Mouse (Mus musculus): ENCODE results near the gene Sema3f. TPM values are rescaled to one million over a fixed set of nuclear protein-coding genes. Genes with fewer than 3 reads are reported as not detected.
A peak's percentile ranks its signal among the peaks of the same experiment; 100 is the strongest.

Sema3f gene
- polyA plus RNA-seq, 1 experiment from 2014 or later: 3.9 TPM

- peak; percentile 27; the same call in 1 of the 2 replicates for ATAC-seq
- no peaks in the 10 kb centered on the region for H3K9me3 ChIP-seq (ENCODE audit: control insufficient read depth)
- H3K27me3 ChIP-seq (replicated peaks; ENCODE audit: control insufficient read depth, insufficient read depth, low read length): no peaks in the 10 kb centered on the region
- H3K4me1 ChIP-seq (replicated peaks; ENCODE audit: control insufficient read depth, insufficient read depth, low read length): peaks cover 13% of the 10 kb centered on the region; the same call in 1 of the 2 replicates
- WGBS: 39% methylated on average over 12 of the region's 12 CpGs
- peaks cover 8% of the 10 kb centered on the region; the same call in 1 of the 2 replicates for H3K36me3 ChIP-seq (ENCODE audit: control insufficient read depth, insufficient read depth)
- no peak overlapping the region for H3K4me2 ChIP-seq (replicated peaks; ENCODE audit: low read depth)
- no peak for TF ChIP-seq CTCF (IDR thresholded peaks at IDR 0.05; ENCODE audit: low read depth)
- no peak overlapping the region for H3K4me3 ChIP-seq (ENCODE audit: low read depth, low read length)
- no peak overlapping the region for H3K27ac ChIP-seq (ENCODE audit: low read depth, low read length)
- no peak overlapping the region for H3K9ac ChIP-seq (ENCODE audit: low read depth, low read length)
Measured at GRCm38 (mm10) chr9:107701594-107701993, 8.7 kb downstream of the Sema3f start.

GRCm38 (mm10) chr9:107700114-107700571 lies 10.1 kb downstream of the Sema3f start:
- Histone ChIP-seq H3K4me3 (ENCODE audit: low read depth, low read length) (no peak overlapping the region), H3K36me3 (ENCODE audit: control insufficient read depth, insufficient read depth) (peaks cover 3% of the 10 kb centered on the region; the same call in 1 of the 2 replicates), H3K9me3 (ENCODE audit: control insufficient read depth) (no peaks in the 10 kb centered on the region), H3K27me3 (replicated peaks; ENCODE audit: control insufficient read depth, insufficient read depth, low read length) (no peaks in the 10 kb centered on the region), H3K4me2 (replicated peaks; ENCODE audit: low read depth) (no peak overlapping the region), H3K9ac (ENCODE audit: low read depth, low read length) (no peak overlapping the region), H3K4me1 (replicated peaks; ENCODE audit: control insufficient read depth, insufficient read depth, low read length) (peaks cover 13% of the 10 kb centered on the region; the same call in 1 of the 2 replicates), H3K27ac (ENCODE audit: low read depth, low read length) (peak overlapping the region; percentile 54; the same call in 1 of the 2 replicates)
- ATAC-seq: no peak
- no peak for TF ChIP-seq CTCF (IDR thresholded peaks at IDR 0.05; ENCODE audit: low read depth)
- 57% methylated on average over 6 of the region's 6 CpGs for WGBS

- no peaks in the 10 kb centered on the region; the same call in 1 of the 2 replicates for H3K36me3 ChIP-seq (ENCODE audit: control insufficient read depth, insufficient read depth)
- H3K4me3 ChIP-seq (ENCODE audit: low read depth, low read length): no peak overlapping the region
- no peaks in the 10 kb centered on the region for H3K27me3 ChIP-seq (replicated peaks; ENCODE audit: control insufficient read depth, insufficient read depth, low read length)
- peak overlapping the region; percentile 54; the same call in 1 of the 2 replicates for H3K27ac ChIP-seq (ENCODE audit: low read depth, low read length)
- peaks cover 13% of the 10 kb centered on the region; the same call in 1 of the 2 replicates for H3K4me1 ChIP-seq (replicated peaks; ENCODE audit: control insufficient read depth, insufficient read depth, low read length)
- WGBS: 34% methylated on average over 9 of the region's 9 CpGs
- no peak for TF ChIP-seq CTCF (IDR thresholded peaks at IDR 0.05; ENCODE audit: low read depth)
- H3K9ac ChIP-seq (ENCODE audit: low read depth, low read length): no peak overlapping the region
- H3K9me3 ChIP-seq (ENCODE audit: control insufficient read depth): no peaks in the 10 kb centered on the region
- ATAC-seq: no peak
- no peak overlapping the region for H3K4me2 ChIP-seq (replicated peaks; ENCODE audit: low read depth)
Measured at GRCm38 (mm10) chr9:107699376-107699980, 10.8 kb downstream of the Sema3f start.

- no peak for ATAC-seq
- peaks cover 7% of the 10 kb centered on the region; the same call in 1 of the 2 replicates for H3K4me1 ChIP-seq (replicated peaks; ENCODE audit: control insufficient read depth, insufficient read depth, low read length)
- TF ChIP-seq CTCF (IDR thresholded peaks at IDR 0.05; ENCODE audit: low read depth): peak; percentile 53
- H3K9ac ChIP-seq (ENCODE audit: low read depth, low read length): 0 out of 2 replicates have a peak overlapping the region, but pooled peaks have one; percentile 3
- H3K36me3 ChIP-seq (ENCODE audit: control insufficient read depth, insufficient read depth): no peaks in the 10 kb centered on the region; the same call in 1 of the 2 replicates
- H3K27me3 ChIP-seq (replicated peaks; ENCODE audit: control insufficient read depth, insufficient read depth, low read length): no peaks in the 10 kb centered on the region
- no peak overlapping the region for H3K4me3 ChIP-seq (ENCODE audit: low read depth, low read length)
- H3K27ac ChIP-seq (ENCODE audit: low read depth, low read length): peak overlapping the region; percentile 54; the same call in 1 of the 2 replicates
- no peaks in the 10 kb centered on the region for H3K9me3 ChIP-seq (ENCODE audit: control insufficient read depth)
- H3K4me2 ChIP-seq (replicated peaks; ENCODE audit: low read depth): peak overlapping the region; percentile 21
- 24% methylated on average over 14 of the region's 14 CpGs for WGBS
Measured at GRCm38 (mm10) chr9:107698611-107699190, 11.6 kb downstream of the Sema3f start.

DNA sequence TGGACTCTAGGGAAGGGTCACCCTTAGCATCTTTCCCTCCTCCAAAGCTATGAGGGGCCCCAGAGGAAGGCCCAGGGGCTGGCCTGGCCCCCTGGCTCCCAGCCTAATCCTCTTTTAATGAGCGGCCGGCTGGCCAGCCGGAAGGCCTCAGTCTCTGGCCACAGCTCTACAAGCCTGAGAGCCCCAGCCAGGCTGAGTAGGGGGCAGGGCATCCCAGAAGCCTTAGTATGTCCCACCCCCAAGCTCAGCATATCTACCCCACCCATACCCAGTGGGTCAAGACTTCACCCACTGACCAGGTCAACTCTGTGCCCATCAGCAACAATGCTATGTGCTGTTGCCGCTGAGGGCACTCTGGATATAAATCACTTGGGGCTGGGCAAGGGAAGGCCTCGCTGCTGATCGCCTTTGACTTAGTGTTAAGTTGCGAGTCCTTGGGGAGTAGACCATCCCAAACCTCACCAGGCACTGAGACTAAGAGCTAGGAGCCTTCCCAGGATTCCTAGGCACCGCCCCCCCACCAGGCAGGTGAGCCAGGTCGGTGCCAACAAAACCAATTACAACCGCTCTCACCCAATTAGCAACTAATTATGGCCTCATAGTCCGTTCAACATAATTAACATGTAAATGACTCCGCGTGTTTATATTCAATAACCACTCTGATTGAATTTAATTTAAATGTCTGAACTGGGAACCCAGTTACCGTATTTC lies 12.3 kb downstream of the Sema3f start:
- Histone ChIP-seq H3K27me3 (replicated peaks; ENCODE audit: control insufficient read depth, insufficient read depth, low read length) (no peaks in the 10 kb centered on the region), H3K27ac (ENCODE audit: low read depth, low read length) (no peak overlapping the region), H3K9me3 (ENCODE audit: control insufficient read depth) (no peaks in the 10 kb centered on the region), H3K9ac (ENCODE audit: low read depth, low read length) (no peak overlapping the region), H3K36me3 (ENCODE audit: control insufficient read depth, insufficient read depth) (no peaks in the 10 kb centered on the region; the same call in 1 of the 2 replicates), H3K4me3 (ENCODE audit: low read depth, low read length) (no peak overlapping the region), H3K4me1 (replicated peaks; ENCODE audit: control insufficient read depth, insufficient read depth, low read length) (peaks cover 7% of the 10 kb centered on the region; the same call in 1 of the 2 replicates), H3K4me2 (replicated peaks; ENCODE audit: low read depth) (no peak overlapping the region; the same call in 1 of the 2 replicates)
- no peak for ATAC-seq
- TF ChIP-seq CTCF (IDR thresholded peaks at IDR 0.05; ENCODE audit: low read depth): no peak
- WGBS: 54% methylated on average over 14 of the region's 14 CpGs
